Mouse (Mus musculus): ENCODE measurements at regions not wholly inside any gene's neighbourhood (a gene's known extent, or its start where the extent isn't known, plus 50 kb on each side); places are given as distances from the start of the nearest gene placed in this dataset.

DNA sequence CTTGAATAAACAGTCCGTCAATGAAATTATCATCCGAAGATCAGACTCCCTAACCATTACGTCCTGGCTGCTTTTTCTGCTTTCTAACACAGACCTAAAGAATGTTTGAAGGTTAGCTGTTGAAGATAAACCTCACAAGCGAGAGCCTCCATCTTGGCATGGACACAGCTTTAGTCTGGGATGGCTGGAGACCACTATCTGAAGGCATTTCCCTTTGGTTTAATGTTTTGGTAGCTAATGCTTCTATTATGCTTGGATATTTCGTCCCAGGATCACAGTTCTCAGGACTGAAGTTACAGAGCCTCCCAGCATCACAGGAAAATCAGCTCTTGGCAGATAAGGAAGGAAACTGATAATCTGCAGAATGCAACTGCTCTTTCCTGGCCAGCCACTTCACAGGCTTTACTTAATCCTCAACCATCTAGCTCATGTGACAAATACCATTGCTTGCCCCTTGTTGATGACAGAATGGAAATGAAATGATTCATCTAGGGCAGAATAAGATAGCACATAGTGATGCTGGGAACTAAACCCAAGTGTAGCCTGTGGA, 197.8 kb upstream of the Kbtbd8 start:
- Histone ChIP-seq H3K27ac (ENCODE audit: control insufficient read depth, insufficient read depth, low read depth, low read length, poor library complexity) (no peak overlapping the region), H3K4me1 (ENCODE audit: control insufficient read depth, insufficient read depth, low read length) (no peaks in the 10 kb centered on the region), H3K4me3 (replicated peaks; ENCODE audit: control insufficient read depth, low read depth, low read length) (no peak overlapping the region)
- no peak for TF ChIP-seq POLR2A (IDR thresholded peaks at IDR 0.05; ENCODE audit: borderline replicate concordance, control insufficient read depth, low read depth, low read length)
- TF ChIP-seq CTCF (IDR thresholded peaks at IDR 0.05; ENCODE audit: control insufficient read depth, insufficient read depth, low read length) = no peak
- WGBS = 53% methylated on average over 5 of the region's 5 CpGs

DNA sequence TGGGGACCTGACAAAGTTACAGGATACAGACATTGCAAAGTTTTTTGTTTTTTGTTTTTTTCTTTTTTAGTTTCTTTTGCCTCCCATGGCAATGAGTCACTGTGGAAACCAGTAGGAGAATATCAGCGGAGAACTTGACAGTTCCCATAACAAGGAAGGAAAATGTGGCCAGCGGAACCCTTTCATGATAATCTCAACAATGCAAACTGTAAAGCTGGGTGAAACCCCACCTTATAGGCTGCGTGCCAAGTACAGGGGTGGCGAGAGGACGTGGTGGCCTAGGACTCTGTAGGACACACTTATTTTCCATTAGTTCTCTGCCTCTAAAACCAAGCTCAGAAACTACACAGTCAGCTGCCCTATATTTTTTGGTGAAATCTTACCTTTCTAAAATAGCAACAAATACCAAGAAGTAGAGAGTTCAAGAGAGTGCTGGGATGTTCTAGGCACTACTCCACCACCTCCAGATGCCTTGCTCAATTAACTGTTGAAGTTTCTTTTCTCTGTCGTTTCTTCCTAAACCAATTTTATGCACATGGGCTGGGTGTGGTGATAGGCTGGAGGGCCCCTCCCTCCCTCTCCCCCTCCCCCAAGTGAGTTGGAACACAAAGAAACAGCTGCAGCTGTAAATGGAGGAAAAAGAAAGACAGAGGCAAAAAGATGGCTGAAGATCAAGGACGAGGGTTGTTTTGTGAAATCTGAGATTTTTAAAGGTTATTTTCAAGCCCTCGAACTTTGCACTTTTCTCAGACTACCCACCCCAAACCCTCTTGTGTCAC, 201.0 kb upstream of the Kbtbd8 start:
- Histone ChIP-seq H3K27ac (ENCODE audit: control insufficient read depth, insufficient read depth, low read depth, low read length, poor library complexity) (no peak overlapping the region), H3K4me1 (ENCODE audit: control insufficient read depth, insufficient read depth, low read length) (no peaks in the 10 kb centered on the region), H3K4me3 (replicated peaks; ENCODE audit: control insufficient read depth, low read depth, low read length) (no peak overlapping the region)
- WGBS = 14% methylated on average over 8 of the region's 8 CpGs
- TF ChIP-seq POLR2A (IDR thresholded peaks at IDR 0.05; ENCODE audit: borderline replicate concordance, control insufficient read depth, low read depth, low read length) (no peak), CTCF (IDR thresholded peaks at IDR 0.05; ENCODE audit: control insufficient read depth, insufficient read depth, low read length) (no peak)

DNA sequence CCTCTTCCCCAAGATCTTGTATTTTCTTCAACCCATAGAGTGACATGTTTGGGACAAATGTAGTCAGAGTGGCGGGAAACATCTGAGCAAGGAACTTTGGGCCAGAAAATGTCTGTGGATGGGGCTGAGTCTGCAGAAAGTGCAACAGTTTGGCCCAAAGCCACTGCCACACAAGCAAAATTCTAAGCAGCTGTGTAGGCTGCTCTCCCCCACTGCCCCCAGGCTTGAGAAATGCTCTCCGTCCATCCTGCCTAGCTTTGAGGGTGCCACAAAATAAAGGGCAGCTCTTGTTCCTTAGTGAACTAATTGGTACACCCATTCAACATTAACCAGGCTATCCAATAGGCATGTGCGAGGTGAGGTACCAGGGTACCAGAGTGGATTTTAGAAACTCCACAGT, 205.2 kb upstream of the Kbtbd8 start:
- TF ChIP-seq POLR2A (IDR thresholded peaks at IDR 0.05; ENCODE audit: borderline replicate concordance, control insufficient read depth, low read depth, low read length) (no peak), CTCF (IDR thresholded peaks at IDR 0.05; ENCODE audit: control insufficient read depth, insufficient read depth, low read length) (no peak)

DNA sequence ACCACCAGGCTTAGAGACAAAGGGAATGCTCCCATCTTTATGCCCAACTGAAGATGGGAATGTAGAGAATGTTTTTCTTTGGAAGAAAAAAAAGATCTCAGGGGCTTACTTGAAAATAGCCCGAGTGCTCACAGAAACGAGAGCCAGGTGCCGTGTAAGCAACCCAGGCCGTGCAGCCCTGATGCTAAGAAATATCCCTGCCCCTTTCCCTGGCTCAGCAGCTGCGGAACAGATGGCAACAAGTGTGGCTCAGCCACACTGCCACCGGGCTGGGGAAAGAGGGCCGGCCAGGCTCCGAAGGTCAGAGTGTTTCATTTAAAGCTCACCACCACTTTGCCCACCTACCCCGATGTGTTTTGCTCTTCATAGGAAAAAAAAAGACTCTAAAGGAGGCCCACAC, 205.7 kb upstream of the Kbtbd8 start:
- Histone ChIP-seq H3K4me3 (replicated peaks; ENCODE audit: control insufficient read depth, low read depth, low read length) (no peak overlapping the region), H3K4me1 (ENCODE audit: control insufficient read depth, insufficient read depth, low read length) (no peaks in the 10 kb centered on the region), H3K27ac (ENCODE audit: control insufficient read depth, insufficient read depth, low read depth, low read length, poor library complexity) (no peak overlapping the region)
- no peak for TF ChIP-seq CTCF (IDR thresholded peaks at IDR 0.05; ENCODE audit: control insufficient read depth, insufficient read depth, low read length)
- 88% methylated on average over 9 of the region's 9 CpGs for WGBS

More for the DNA sequence above, 205.2 kb upstream of the Kbtbd8 start:
- 79% methylated on average over 3 of the region's 3 CpGs for WGBS
- H3K4me3 ChIP-seq (replicated peaks; ENCODE audit: control insufficient read depth, low read depth, low read length) = no peak overlapping the region
- no peaks in the 10 kb centered on the region for H3K4me1 ChIP-seq (ENCODE audit: control insufficient read depth, insufficient read depth, low read length)
- H3K27ac ChIP-seq (ENCODE audit: control insufficient read depth, insufficient read depth, low read depth, low read length, poor library complexity) = no peak overlapping the region

DNA sequence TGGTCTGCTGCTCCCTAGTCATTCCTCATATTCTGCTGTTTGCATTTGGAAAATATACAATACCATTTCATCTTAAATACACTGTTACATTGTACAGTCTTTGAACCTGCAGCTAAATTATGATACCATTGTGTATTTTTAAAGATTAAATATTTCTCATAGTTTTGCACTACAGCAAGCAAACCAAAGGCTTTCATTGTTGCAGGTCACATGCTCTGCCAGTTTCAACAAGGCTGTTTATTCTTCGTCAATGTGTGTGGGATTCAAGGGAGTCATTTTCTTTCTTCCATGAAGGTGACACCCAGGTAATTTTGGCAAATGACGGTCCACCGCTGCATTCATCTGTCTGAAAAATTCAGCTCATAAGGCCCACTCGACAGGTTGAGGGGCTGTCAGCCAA, 200.9 kb upstream of the Lrig1 start:
- Histone ChIP-seq H3K27ac (ENCODE audit: control insufficient read depth, insufficient read depth, low read depth, low read length, poor library complexity) (no peak overlapping the region), H3K4me1 (ENCODE audit: control insufficient read depth, insufficient read depth, low read length) (no peaks in the 10 kb centered on the region; the same call in 1 of the 2 replicates), H3K4me3 (replicated peaks; ENCODE audit: control insufficient read depth, low read depth, low read length) (no peak overlapping the region)
- WGBS = 87% methylated on average over 4 of the region's 4 CpGs
- no peak for TF ChIP-seq POLR2A (IDR thresholded peaks at IDR 0.05; ENCODE audit: borderline replicate concordance, control insufficient read depth, low read depth, low read length)

DNA sequence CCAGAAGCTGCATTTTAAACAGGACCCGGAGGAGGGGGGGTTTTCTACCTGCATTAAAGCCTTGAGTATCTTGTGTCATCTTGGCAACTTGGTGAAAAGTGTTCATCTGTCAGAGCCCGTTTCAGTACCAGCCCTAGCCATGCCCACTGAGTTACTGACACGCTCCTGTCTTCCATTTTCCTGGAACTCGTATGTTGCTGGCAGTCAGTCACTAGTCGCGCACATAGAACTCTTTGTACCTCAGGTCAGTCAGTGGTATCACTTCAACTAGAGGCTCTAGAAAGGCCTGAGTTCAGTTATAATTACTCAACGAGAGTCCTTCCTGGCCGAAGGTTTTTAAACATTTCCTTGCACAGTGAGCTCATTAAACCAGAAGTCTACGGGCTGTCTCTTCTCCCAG, 198.9 kb upstream of the Lrig1 start:
- 84% methylated on average over 9 of the region's 9 CpGs for WGBS
- no peak for TF ChIP-seq POLR2A (IDR thresholded peaks at IDR 0.05; ENCODE audit: borderline replicate concordance, control insufficient read depth, low read depth, low read length)
- TF ChIP-seq CTCF (IDR thresholded peaks at IDR 0.05; ENCODE audit: control insufficient read depth, insufficient read depth, low read length) = no peak
- H3K4me1 ChIP-seq (ENCODE audit: control insufficient read depth, insufficient read depth, low read length) = no peaks in the 10 kb centered on the region; the same call in 1 of the 2 replicates
- no peak overlapping the region for H3K4me3 ChIP-seq (replicated peaks; ENCODE audit: control insufficient read depth, low read depth, low read length)
- no peak overlapping the region for H3K27ac ChIP-seq (ENCODE audit: control insufficient read depth, insufficient read depth, low read depth, low read length, poor library complexity)

DNA sequence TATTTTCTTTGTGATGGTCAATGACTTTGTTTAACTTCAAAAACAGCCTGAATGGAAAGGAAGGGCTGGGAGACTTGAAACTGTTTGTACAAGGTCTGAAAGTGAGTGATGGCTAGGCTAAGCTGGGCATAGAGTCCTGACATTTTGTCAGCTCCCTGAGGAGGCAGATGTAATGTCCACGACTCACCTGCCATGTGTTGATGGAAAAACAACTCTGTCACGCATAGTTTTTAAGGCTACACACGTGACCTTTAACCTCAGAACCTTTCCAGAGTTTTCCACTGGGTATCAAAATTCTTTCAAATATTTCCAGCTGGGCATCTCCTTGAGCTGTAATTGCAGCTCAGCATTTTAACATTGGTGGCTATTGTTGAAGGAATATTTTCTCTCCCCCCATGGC, 190.2 kb upstream of the Lrig1 start:
- no peaks in the 10 kb centered on the region for H3K4me1 ChIP-seq (ENCODE audit: control insufficient read depth, insufficient read depth, low read length)

DNA sequence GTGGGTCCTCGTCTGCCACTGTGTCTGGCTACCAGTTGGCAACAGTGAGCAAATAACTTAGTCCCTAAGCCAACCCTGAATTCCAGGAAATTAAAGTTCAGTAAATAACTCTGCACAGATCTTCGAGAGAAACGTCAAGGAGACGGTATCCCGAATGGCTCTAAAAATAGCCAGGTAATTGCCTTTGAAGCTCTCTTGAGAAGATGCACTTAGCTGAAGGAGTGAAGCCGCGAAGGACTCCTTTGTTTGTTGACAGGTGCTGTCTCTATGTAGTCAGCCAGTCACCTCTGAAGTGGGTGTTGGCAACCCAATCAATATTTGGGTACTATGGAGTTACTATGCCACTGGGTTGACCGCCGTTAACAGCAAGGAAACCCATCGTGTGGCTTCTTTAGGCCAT, 189.3 kb upstream of the Lrig1 start:
- WGBS = 89% methylated on average over 10 of the region's 10 CpGs
- Histone ChIP-seq H3K4me1 (ENCODE audit: control insufficient read depth, insufficient read depth, low read length) (no peaks in the 10 kb centered on the region), H3K4me3 (replicated peaks; ENCODE audit: control insufficient read depth, low read depth, low read length) (no peak overlapping the region), H3K27ac (ENCODE audit: control insufficient read depth, insufficient read depth, low read depth, low read length, poor library complexity) (no peak overlapping the region)
- TF ChIP-seq POLR2A (IDR thresholded peaks at IDR 0.05; ENCODE audit: borderline replicate concordance, control insufficient read depth, low read depth, low read length) = no peak
- no peak for TF ChIP-seq CTCF (IDR thresholded peaks at IDR 0.05; ENCODE audit: control insufficient read depth, insufficient read depth, low read length)

More for the DNA sequence above, 190.2 kb upstream of the Lrig1 start:
- Histone ChIP-seq H3K27ac (ENCODE audit: control insufficient read depth, insufficient read depth, low read depth, low read length, poor library complexity) (no peak overlapping the region), H3K4me3 (replicated peaks; ENCODE audit: control insufficient read depth, low read depth, low read length) (no peak overlapping the region)
- 72% methylated on average over 3 of the region's 3 CpGs for WGBS
- TF ChIP-seq POLR2A (IDR thresholded peaks at IDR 0.05; ENCODE audit: borderline replicate concordance, control insufficient read depth, low read depth, low read length) (no peak), CTCF (IDR thresholded peaks at IDR 0.05; ENCODE audit: control insufficient read depth, insufficient read depth, low read length) (no peak)

Data from bone marrow, adult 2 months (tissue).